Mouse (Mus musculus): Measurements from ENCODE around the gene Ankle1.

DNA sequence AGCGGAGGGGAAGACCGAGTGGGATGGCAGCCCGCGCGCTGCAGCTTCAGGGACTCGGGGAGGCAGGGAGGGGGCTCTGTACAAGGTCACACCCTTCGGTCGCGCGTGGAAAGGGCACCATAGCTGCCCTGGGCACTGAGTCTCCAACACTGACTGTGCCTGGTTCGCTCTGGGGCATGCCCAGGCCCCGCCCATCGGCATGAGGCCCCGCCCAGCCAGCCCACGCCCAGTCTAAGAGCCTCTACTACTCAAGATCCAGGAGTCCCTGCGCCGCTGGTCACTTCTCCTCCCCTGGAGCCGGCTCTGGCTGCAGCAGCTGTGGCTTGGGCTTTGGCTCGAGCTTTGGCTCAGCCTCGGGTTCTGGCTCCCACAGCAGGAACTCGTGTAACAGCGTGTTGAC, 51.1 kb downstream of the Ankle1 start:
- no peak for TF ChIP-seq POLR2A (IDR thresholded peaks at IDR 0.05; ENCODE audit: low read depth, low read length)
- no peak for TF ChIP-seq CTCF (IDR thresholded peaks at IDR 0.05; ENCODE audit: extremely low read depth, insufficient read depth, insufficient read length, insufficient replicate concordance)

Measured in spleen, adult 2 months (tissue).